ENCODE assay signal across 8 mouse cellular contexts in genomic region chr19:6399285-6400095, GRCm38 (mm10). TPM values are rescaled to one million over a fixed set of nuclear protein-coding genes. Genes with fewer than 3 reads are reported as not detected.
DNase-seq lines count a peak whose midpoint lies in the region; ATAC-seq lines count a peak whose summit lies in the region.

Gene Rasgrp2 (plus strand): TSS chr19:6399340.

- no peaks in the 10 kb centered on the region for H3K36me3 ChIP-seq in forebrain, embryonic 15.5 days
- H3K36me3 ChIP-seq in hindbrain, embryonic 12.5 days, result no peaks in the 10 kb centered on the region

- intact Hi-C loops in left cerebral cortex, postnatal 10 days (cut with DNase I), result no loop called here

- peak within 1 kb of the TSS; percentile 63 for H3K9ac ChIP-seq in forebrain, embryonic 15.5 days (replicated peaks)
- H3K9ac ChIP-seq in hindbrain, embryonic 12.5 days, result peak within 1 kb of the TSS; percentile 70

- H3K4me3 ChIP-seq in forebrain, embryonic 15.5 days, result peak within 1 kb of the TSS; percentile 79
- peak within 1 kb of the TSS; percentile 64 for H3K4me3 ChIP-seq in hindbrain, embryonic 12.5 days

- under 1% methylated on average over 83 of the region's 87 CpGs for WGBS in forebrain, embryonic 15.5 days
- WGBS in hindbrain, embryonic 12.5 days, result under 1% methylated on average over 83 of the region's 87 CpGs

- peak within 1 kb of the TSS; percentile 99 for H3K4me2 ChIP-seq in forebrain, embryonic 15.5 days (replicated peaks)
- H3K4me2 ChIP-seq in hindbrain, embryonic 12.5 days (replicated peaks), result peak within 1 kb of the TSS; percentile 100

- no peaks in the 10 kb centered on the region for H3K9me3 ChIP-seq in forebrain, embryonic 15.5 days
- H3K9me3 ChIP-seq in hindbrain, embryonic 12.5 days (replicated peaks), result no peaks in the 10 kb centered on the region

- peaks cover 39% of the 10 kb centered on the region for H3K4me1 ChIP-seq in forebrain, embryonic 15.5 days
- peaks cover 44% of the 10 kb centered on the region for H3K4me1 ChIP-seq in hindbrain, embryonic 12.5 days

- peak; percentile 19 for ATAC-seq in forebrain, embryonic 15.5 days (replicated peaks)
- peak; percentile 29; the same call in 1 of the 2 replicates for ATAC-seq in hindbrain, embryonic 12.5 days (ENCODE audit: low FRiP score)
- ATAC-seq in megakaryocyte, adult 5-6 weeks (ENCODE audit: poor library complexity, severe bottlenecking), result peak; percentile 51

- H3K27ac ChIP-seq in forebrain, embryonic 15.5 days (replicated peaks), result peak within 1 kb of the TSS; percentile 72
- H3K27ac ChIP-seq in hindbrain, embryonic 12.5 days, result peak within 1 kb of the TSS; percentile 72; the same call in 1 of the 2 replicates

- peak; percentile 37 to 54 for DNase-seq in cerebellum, adult 18-20 months
- no peak for DNase-seq in cerebellum, postnatal 36 days
- DNase-seq in adrenal gland, adult 18-20 months (ENCODE audit: low spot score in 2 of 2), result peak; percentile 45 to 64
- DNase-seq in left cerebral cortex, postnatal 10 days (ENCODE audit: extremely low spot score in 1 of 2, low spot score in 2 of 2), result peak in 1 of 2 experiments; percentile 86
- DNase-seq in spleen, postnatal 14 days (ENCODE audit: low spot score in 2 of 2), result peak; percentile 78 to 82

- H3K27me3 ChIP-seq in forebrain, embryonic 15.5 days, result peaks cover 21% of the 10 kb centered on the region
- peaks cover 49% of the 10 kb centered on the region for H3K27me3 ChIP-seq in hindbrain, embryonic 12.5 days

RNA-seq across cellular contexts. Expression of gene Rasgrp2, which starts in this region (rescaled TPM):
- total RNA-seq in adrenal gland, adult 18-20 months (2021), result 10 to 100 TPM; 38.0 to 44.8 TPM
- 34.6 and 41.3 TPM in 2 replicates for polyA plus RNA-seq in forebrain, embryonic 15.5 days (2015; fragmentation: Nextera tagmentation; extraction: Ambion mirVana)
- polyA plus RNA-seq in hindbrain, embryonic 12.5 days (2016; fragmentation: Nextera tagmentation; extraction: Ambion mirVana), result 20.0 and 23.0 TPM in 2 replicates
- 100 to 1,000 TPM; 179 to 190 TPM for total RNA-seq in left cerebral cortex, postnatal 10 days (2021)
- total RNA-seq in megakaryocyte, adult 5-6 weeks (2015), result 213 and 232 TPM in 2 replicates
- total RNA-seq in megakaryocyte, adult 5-6 weeks (2017), result 195 and 214 TPM in 2 replicates

Comparison
In these comparisons a context has a peak if more than half of its experiments do, and no peak if none do; other contexts are left out.
1. DNase-seq: peak in cerebellum, adult 18-20 months (2 of 2), adrenal gland, adult 18-20 months (2 of 2) and spleen, postnatal 14 days (2 of 2); none in cerebellum, postnatal 36 days (0 of 2).
2. Peak in every context shown above with its lines, with median percentiles within 50 percentile points of each other: ATAC-seq.